Mouse (Mus musculus): Measurements from ENCODE around the gene Adamts2. TPM values are rescaled to one million over a fixed set of nuclear protein-coding genes. Genes with fewer than 3 reads are reported as not detected.

Gene Adamts2
- polyA plus RNA-seq, 1 experiment from 2014 or later, result 0.46 TPM

DNA sequence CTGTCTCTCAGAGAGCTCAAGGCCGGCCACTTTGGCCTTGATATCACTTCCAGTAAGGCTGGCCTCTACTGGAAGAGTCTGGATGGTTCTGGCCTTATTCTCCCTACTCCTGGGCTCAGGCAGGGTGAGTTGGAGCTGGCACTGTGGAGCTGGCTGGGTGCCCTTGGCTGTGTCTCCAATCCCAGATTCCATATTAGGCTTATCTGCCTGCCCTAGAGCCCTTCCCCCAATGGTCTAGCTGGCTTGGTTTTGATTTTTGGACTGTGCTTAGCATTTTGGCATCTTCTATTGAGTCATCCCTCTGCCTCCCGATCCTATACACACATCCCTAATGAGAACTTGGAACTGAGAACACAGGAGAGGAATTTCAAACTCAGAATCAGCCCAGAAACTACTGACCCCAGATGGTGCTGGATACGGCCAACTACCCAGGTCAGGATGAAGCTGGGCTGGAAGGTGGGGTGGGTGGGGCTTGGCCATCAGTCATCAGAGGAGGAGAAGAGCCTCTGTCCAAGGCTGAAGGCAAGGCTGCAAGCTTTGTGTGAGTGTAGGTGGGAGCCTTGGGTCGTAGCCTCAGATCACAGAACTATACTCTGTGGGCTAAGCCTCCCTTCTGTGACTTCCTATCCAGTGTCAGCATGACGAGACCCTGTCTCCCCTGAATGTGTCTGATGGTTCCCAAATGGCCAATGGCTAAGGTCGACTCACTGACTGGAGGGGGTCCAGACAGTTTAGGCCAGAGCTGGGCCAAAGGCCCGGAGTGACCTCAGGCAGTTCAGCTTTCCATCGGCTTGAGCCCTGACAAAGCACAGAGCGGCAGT is 67.9 kb downstream of the Adamts2 start:
- H3K36me3 ChIP-seq, result no peaks in the 10 kb centered on the region
- WGBS, result 79% methylated on average over 9 of the region's 9 CpGs
- no peaks in the 10 kb centered on the region for H3K27me3 ChIP-seq (ENCODE audit: low read depth, poor library complexity, severe bottlenecking)
- no peaks in the 10 kb centered on the region for H3K9me3 ChIP-seq (replicated peaks)
- no peak overlapping the region for H3K4me3 ChIP-seq
- no peak overlapping the region for H3K27ac ChIP-seq
- DNase-seq (ENCODE audit: low spot score), result no peak
- peaks cover 6% of the 10 kb centered on the region for H3K4me1 ChIP-seq

DNA sequence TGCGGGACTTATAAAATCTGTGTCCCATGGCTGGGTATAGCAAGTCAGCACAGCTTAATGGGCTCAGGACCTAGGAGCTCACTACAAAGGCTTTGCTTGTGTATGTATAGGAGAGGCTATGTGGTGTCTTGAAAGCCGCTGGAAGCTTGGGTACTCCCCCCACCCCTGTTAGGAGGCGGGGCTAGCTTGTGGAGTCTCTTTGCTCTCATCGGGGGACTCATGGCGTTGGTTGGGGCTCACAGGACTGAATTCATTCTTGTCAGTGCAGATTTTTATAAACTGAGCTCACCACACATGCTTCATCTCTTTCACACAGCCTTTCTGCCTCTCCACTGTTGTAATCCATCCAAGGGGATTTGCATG is 68.5 kb downstream of the Adamts2 start:
- no peak for DNase-seq (ENCODE audit: low spot score)
- no peaks in the 10 kb centered on the region for H3K27me3 ChIP-seq (ENCODE audit: low read depth, poor library complexity, severe bottlenecking)
- H3K4me1 ChIP-seq, result peaks cover 6% of the 10 kb centered on the region
- H3K4me3 ChIP-seq, result no peak overlapping the region
- no peak overlapping the region for H3K27ac ChIP-seq
- H3K36me3 ChIP-seq, result no peaks in the 10 kb centered on the region
- H3K9me3 ChIP-seq (replicated peaks), result no peaks in the 10 kb centered on the region
- WGBS, result 73% methylated on average over 5 of the region's 5 CpGs

DNA sequence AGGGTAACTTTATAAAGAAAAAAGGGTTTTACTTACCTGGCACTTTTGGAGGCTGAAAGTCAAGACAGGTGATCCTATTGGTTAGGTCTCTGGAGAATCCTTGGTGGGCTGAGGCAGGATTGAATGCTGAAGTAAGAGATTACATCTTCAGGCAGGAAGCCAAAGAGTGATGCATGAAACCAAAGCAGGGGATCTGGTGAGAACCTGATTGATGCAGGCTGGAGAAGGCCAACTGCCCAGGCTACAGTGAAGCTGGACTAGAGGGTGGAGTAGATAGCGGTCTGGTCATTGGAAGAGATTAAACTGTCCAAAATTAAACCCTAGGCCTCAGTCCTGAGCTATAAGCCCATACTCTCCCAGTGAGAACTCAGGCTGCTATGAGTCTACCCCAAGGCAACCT is 69.0 kb downstream of the Adamts2 start:
- DNase-seq (ENCODE audit: low spot score), result no peak
- Histone ChIP-seq H3K4me3 (no peak overlapping the region), H3K27ac (no peak overlapping the region), H3K36me3 (no peaks in the 10 kb centered on the region), H3K9me3 (replicated peaks) (no peaks in the 10 kb centered on the region), H3K4me1 (peaks cover 6% of the 10 kb centered on the region), H3K27me3 (ENCODE audit: low read depth, poor library complexity, severe bottlenecking) (no peaks in the 10 kb centered on the region)
- WGBS, result 97% methylated on average over 1 of the region's 1 CpGs

DNA sequence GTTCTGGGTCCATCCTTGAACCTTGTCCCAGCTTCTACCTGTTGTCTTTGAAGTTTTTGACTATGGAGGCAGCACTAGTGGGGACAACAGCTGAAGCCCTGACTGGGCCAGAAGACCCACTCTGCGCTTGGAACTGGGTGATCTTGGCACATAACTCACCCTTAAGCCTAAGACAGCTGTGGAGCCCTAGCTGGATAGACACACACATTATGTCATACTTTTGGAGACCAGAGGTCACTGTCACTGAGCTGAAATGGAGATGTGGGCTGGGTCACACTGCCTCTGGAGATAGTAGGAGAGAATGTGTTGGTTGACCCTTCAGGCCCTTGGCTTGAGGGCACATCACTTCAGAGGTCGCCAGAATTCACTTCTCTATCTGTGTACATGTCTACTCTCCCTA is 69.5 kb downstream of the Adamts2 start:
- 89% methylated on average over 2 of the region's 2 CpGs for WGBS
- Histone ChIP-seq H3K27me3 (ENCODE audit: low read depth, poor library complexity, severe bottlenecking) (no peaks in the 10 kb centered on the region), H3K27ac (no peak overlapping the region), H3K9me3 (replicated peaks) (no peaks in the 10 kb centered on the region), H3K4me1 (peaks cover 6% of the 10 kb centered on the region), H3K4me3 (no peak overlapping the region), H3K36me3 (no peaks in the 10 kb centered on the region)
- DNase-seq (ENCODE audit: low spot score), result no peak

DNA sequence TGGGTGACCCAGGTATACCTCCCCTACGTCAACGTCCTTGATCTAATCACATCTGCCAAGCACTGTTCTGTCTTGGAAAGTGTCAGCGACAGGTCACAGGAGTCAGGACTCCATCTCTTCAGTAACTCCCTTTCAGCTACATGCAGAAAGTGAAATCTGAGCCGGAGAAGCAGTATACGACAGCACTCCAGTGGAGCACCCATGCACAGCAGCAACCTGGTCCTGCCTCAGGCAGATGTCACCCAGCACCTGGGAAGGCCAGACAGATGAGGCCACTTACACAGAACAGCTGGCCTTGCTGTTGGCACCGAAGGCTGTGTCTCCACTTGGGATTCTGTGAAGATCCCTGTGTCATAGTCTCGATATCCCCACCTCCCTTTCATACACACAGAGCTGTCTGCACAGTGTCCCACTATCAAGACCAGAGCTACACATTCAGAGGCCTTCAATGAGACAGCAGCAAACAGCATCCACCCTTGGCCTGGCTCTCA is 70.0 kb downstream of the Adamts2 start:
- Histone ChIP-seq H3K27me3 (ENCODE audit: low read depth, poor library complexity, severe bottlenecking) (no peaks in the 10 kb centered on the region), H3K4me1 (peaks cover 6% of the 10 kb centered on the region), H3K4me3 (no peak overlapping the region), H3K36me3 (no peaks in the 10 kb centered on the region), H3K9me3 (replicated peaks) (no peaks in the 10 kb centered on the region), H3K27ac (no peak overlapping the region)
- DNase-seq (ENCODE audit: low spot score), result no peak
- 64% methylated on average over 7 of the region's 7 CpGs for WGBS

DNA sequence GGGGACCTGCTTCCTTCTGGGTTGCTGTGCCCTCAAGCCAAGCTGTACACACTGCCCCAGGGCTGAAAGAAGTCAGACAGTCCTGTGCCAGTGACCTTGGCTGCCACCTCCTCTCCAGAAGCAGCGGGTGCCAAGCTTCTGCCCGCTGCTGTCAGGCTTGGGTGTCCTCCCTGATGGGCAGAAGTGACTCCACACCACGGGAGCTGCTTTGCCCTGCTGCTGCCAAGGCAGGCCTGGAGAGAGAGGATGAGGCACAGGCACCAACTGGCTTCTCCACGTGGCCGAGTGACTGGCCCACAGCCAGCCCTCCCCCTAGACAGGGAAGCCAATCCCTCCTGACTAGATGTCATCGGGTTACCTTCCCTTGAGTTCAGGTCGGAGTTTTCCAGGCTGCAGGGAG is 71.0 kb downstream of the Adamts2 start:
- no peak for DNase-seq (ENCODE audit: low spot score)

DNA sequence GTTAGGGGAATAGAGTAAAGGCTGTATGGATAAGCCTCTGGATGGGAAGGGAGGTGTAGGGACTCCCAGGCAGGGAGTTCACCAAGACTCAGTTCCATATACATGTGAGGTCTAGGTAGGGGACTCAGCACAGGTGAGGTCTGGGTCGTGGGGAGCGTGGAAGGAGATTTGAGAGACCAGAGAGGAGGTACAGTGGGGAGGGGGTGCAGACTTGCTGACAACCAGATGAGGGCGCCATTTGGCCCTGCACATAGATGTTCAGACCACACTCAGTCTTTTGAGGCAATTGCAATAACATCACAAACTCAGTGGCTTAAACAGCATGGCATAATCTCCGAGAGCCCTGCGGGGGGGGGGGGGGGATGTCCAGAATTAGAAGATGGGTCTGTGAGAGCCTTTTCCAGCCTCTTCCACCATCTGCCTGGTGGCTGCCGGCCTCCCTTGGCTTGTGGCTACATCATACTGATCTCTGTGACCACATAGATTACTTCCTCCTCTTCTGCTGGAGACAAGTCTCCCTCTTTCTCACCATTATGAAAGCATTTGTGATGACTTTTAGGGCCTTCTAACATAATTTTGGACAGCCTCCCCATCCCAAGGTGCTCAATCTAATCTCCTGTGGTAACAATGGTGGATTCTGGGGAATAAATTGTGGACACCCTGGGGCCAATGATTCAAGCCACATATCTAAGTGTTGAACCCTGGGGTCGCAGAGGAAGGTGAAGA is 71.8 kb downstream of the Adamts2 start:
- DNase-seq (ENCODE audit: low spot score), result no peak
- Histone ChIP-seq H3K9me3 (replicated peaks) (no peaks in the 10 kb centered on the region), H3K27ac (no peak overlapping the region), H3K36me3 (no peaks in the 10 kb centered on the region), H3K4me1 (peaks cover 6% of the 10 kb centered on the region), H3K27me3 (ENCODE audit: low read depth, poor library complexity, severe bottlenecking) (no peaks in the 10 kb centered on the region), H3K4me3 (no peak overlapping the region)
- 72% methylated on average over 6 of the region's 7 CpGs for WGBS

More for the DNA sequence above, 71.0 kb downstream of the Adamts2 start:
- Histone ChIP-seq H3K9me3 (replicated peaks) (no peaks in the 10 kb centered on the region), H3K27ac (no peak overlapping the region), H3K4me1 (peaks cover 6% of the 10 kb centered on the region), H3K4me3 (no peak overlapping the region), H3K27me3 (ENCODE audit: low read depth, poor library complexity, severe bottlenecking) (no peaks in the 10 kb centered on the region), H3K36me3 (no peaks in the 10 kb centered on the region)
- WGBS, result 45% methylated on average over 7 of the region's 7 CpGs

DNA sequence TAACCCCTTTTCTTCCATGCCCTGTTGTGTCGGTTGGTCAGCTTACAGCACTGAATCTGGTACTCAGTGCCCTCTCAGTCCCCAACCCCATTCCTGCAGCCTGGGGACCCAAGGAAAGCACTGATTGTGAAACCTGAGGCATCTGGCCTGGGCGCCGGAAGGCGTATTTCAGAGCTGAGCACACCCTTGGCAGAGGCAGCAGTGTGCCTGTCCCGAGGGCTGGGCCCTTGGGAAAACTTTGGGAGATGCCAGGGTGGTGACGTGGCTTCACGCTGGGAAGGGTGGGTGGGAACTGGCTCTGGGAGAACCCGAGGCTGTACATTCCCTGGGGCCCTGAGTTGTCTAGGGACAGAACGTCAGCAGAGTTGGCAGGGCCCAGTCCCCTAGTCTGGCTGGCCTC is 72.5 kb downstream of the Adamts2 start:
- Histone ChIP-seq H3K27me3 (ENCODE audit: low read depth, poor library complexity, severe bottlenecking) (no peaks in the 10 kb centered on the region), H3K9me3 (replicated peaks) (no peaks in the 10 kb centered on the region), H3K36me3 (no peaks in the 10 kb centered on the region), H3K4me1 (peaks cover 6% of the 10 kb centered on the region), H3K27ac (peak overlapping the region; percentile 30; the same call in 1 of the 2 replicates), H3K4me3 (no peak overlapping the region)
- 85% methylated on average over 9 of the region's 9 CpGs for WGBS
- no peak for DNase-seq (ENCODE audit: low spot score)

DNA sequence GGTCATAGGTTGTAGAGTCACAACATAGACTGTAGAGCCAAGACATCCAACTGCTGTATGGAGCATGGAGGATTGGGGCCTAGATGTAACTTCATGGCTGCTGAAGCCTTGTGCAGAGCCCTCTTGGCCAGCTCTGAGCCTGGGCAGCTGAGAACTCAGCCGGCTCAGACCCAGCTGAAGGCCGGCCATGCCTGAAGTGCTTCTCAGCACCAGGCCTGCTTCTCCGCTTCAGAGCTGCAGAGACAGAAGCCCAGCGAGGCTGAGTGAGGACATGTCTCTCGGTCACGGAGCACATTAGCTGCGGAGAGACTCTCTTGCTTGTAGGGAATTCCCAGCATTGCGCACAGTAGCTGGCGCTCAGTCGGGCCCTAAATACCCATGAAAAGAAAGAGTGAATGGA is 76.8 kb downstream of the Adamts2 start:
- DNase-seq (ENCODE audit: low spot score), result no peak
- 95% methylated on average over 10 of the region's 10 CpGs for WGBS
- no peaks in the 10 kb centered on the region for H3K4me1 ChIP-seq

DNA sequence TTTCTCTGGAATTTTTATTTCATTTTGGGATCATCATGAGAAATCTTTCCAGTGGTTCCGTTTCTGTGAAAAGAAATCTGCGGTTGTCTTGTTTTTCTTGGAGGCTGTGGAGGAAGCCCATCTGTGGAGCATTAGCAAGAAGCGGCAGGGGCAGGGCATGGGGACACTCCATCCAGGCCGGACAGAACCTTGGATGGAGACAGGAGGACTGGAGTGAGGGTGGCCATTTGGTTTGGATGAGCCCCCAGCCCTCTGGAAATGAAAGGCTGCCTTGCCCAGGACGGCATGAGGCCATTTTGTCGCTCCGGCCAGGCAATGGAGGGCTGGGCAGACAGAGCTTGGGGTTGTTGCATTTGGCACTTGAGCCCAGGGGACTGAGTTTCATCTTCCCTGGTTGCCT is 80.1 kb downstream of the Adamts2 start:
- H3K36me3 ChIP-seq, result no peaks in the 10 kb centered on the region
- no peak for DNase-seq (ENCODE audit: low spot score)
- no peaks in the 10 kb centered on the region for H3K9me3 ChIP-seq (replicated peaks)
- H3K27ac ChIP-seq, result no peak overlapping the region
- H3K27me3 ChIP-seq (ENCODE audit: low read depth, poor library complexity, severe bottlenecking), result no peaks in the 10 kb centered on the region
- WGBS, result 91% methylated on average over 7 of the region's 7 CpGs
- H3K4me1 ChIP-seq, result no peaks in the 10 kb centered on the region
- H3K4me3 ChIP-seq, result no peak overlapping the region

More for the DNA sequence above, 76.8 kb downstream of the Adamts2 start:
- no peaks in the 10 kb centered on the region for H3K27me3 ChIP-seq (ENCODE audit: low read depth, poor library complexity, severe bottlenecking)
- H3K27ac ChIP-seq, result no peak overlapping the region
- no peaks in the 10 kb centered on the region for H3K36me3 ChIP-seq
- H3K9me3 ChIP-seq (replicated peaks), result no peaks in the 10 kb centered on the region
- H3K4me3 ChIP-seq, result no peak overlapping the region

DNA sequence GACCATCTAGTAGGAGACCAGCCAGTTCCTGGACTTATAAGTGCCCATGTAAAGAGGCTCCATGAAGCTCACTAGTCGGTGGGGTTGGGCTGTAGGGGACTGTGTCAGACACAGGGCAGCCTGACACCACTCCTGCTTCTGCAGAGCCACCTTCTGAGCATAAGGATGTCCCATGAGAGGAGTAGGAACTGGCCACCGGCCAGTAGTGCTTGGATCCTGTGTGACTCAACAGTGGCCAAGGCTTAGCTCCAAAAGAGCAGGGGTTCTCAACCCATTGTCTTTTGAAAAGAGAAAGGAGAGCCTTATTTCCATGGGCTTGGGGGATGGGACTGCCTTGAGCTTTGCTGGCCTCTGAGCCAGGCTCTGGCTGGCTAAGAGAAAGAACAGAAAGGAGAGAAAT is 81.9 kb downstream of the Adamts2 start:
- DNase-seq (ENCODE audit: low spot score), result no peak
- H3K36me3 ChIP-seq, result no peaks in the 10 kb centered on the region

DNA sequence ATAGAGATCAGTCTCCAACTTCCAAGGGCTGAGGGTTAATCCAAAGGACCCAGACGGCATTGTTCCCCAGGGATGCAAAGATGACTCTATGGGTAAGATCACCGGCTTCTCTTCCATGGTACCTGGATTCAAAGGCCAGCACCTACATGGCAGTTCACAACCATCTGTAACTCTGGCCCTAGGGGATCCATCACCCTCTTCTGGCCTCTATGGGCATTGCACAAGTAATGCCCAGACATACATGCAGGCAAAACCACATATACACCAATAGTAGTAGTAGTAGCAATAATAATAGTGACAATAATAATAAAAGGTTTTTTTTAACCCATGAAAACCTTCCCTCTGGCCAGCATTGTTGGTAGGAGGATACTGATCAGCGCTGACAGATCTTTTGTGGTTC is 86.7 kb downstream of the Adamts2 start:
- 85% methylated on average over 3 of the region's 3 CpGs for WGBS
- Histone ChIP-seq H3K36me3 (no peaks in the 10 kb centered on the region), H3K27ac (no peak overlapping the region), H3K27me3 (ENCODE audit: low read depth, poor library complexity, severe bottlenecking) (no peaks in the 10 kb centered on the region), H3K4me1 (no peaks in the 10 kb centered on the region), H3K4me3 (no peak overlapping the region), H3K9me3 (replicated peaks) (no peaks in the 10 kb centered on the region)
- DNase-seq (ENCODE audit: low spot score), result no peak

More for the DNA sequence above, 81.9 kb downstream of the Adamts2 start:
- Histone ChIP-seq H3K27me3 (ENCODE audit: low read depth, poor library complexity, severe bottlenecking) (no peaks in the 10 kb centered on the region), H3K27ac (no peak overlapping the region), H3K9me3 (replicated peaks) (no peaks in the 10 kb centered on the region), H3K4me3 (no peak overlapping the region), H3K4me1 (no peaks in the 10 kb centered on the region)
- 78% methylated on average over 2 of the region's 2 CpGs for WGBS

DNA sequence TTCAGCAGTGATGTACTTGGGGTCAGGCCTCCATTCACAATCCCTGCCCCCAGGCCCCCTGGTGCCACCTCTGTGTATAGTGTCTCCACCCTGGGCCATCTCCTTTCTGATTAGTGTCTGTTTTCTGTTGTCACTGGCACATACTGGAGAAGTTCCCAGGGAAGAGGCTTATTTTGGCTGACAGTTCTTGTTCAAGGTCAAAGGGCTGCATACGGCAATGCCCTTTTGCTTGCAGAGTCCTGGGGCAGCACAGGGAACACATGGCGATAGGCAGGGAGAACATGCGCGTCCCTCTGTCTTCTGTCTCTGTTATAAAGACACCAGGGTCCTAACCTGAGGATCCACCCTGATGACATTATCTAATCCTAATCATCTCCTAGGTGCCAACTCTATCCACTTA is 87.8 kb downstream of the Adamts2 start:
- Histone ChIP-seq H3K36me3 (no peaks in the 10 kb centered on the region), H3K4me1 (no peaks in the 10 kb centered on the region), H3K27me3 (ENCODE audit: low read depth, poor library complexity, severe bottlenecking) (no peaks in the 10 kb centered on the region), H3K9me3 (replicated peaks) (no peaks in the 10 kb centered on the region), H3K27ac (no peak overlapping the region), H3K4me3 (no peak overlapping the region)
- 93% methylated on average over 4 of the region's 4 CpGs for WGBS
- DNase-seq (ENCODE audit: low spot score), result no peak

Measured in limb, embryonic 10.5 days (tissue).